Mouse (Mus musculus) thymus, postnatal 0 days (tissue): Measurements from ENCODE around the gene Arf1. TPM values are rescaled to one million over a fixed set of nuclear protein-coding genes. Genes with fewer than 3 reads are reported as not detected.
"Not testable (repeated sequence)": the region's sequence is repeated elsewhere in the genome, so short reads cannot be mapped to it uniquely, and the experiment has no call there.

ENCODE experiments used
- DNase-seq: peaks from one replicate; pipeline ENCODE4 v3.0.0-alpha.2; 2015; ENCODE audit warnings: low spot score
- polyA plus RNA-seq: library from polyadenylated mRNA; unstranded; fragments of >200 nt; fragmentation: Nextera tagmentation; extraction: Ambion mirVana; gene quantifications from 2 replicates; pipeline ENCODE4 v1.2.1, GENCODE M21; 2015

Arf1 gene
- polyA plus RNA-seq, 1 experiment from 2014 or later = 488 TPM

DNA sequence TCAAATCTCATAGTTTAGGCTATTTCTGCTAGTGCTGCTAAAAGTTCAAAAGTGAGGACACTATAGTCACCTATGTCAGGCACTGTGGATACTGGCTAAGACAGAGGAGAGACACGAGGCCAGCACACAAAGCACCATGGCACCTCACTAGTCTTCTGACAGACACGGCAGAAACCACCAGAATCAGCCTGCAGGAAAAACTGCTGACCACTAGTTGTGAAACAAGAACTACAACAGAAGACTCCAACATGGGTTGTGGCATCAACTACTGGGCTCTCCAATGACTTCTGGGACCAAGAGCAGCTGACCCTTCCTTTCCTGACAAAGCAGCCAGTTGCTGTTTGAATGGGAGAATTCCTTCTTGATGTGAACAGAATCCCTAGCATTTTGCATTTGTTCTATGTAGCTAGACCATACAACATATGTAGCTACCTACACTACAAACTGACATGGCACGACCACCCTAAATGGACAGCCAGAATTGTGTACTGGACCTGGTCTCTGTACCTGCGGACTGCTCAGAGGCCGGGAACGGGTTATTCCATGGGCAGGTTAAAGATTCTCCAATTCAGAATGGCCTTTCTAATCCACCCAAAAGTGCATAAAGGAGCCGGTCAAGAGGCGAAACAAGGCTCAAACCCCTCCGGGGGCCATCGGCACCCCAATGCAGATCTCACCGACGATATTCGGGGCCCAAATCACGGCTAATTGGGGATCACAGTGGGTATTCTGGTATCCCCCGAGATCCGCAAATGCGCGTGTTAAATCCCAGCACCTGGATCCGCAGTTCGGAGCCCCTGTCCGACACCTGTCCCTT, 1.1 kb downstream of the Arf1 start:
- no peak for DNase-seq

DNA sequence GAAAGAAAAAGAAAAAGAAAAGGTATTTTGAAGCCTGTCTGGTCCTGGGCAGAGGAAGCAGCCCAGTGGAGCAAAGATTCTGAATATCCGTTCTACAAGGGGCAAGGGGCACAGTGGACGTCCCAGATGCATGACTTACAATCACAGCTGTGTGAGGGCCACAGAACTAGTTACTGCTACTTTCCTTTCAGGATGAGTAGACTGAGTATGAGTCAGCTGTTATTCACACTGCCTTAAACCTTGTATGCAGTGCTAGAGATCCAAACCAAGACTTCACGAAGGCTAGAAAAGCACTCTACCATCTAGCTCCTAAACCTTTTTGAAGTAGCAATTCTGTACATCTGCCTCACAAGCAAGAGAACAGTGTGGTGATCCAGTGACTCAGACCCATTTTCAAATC, 1.8 kb downstream of the Arf1 start:
- no peak for DNase-seq

DNA sequence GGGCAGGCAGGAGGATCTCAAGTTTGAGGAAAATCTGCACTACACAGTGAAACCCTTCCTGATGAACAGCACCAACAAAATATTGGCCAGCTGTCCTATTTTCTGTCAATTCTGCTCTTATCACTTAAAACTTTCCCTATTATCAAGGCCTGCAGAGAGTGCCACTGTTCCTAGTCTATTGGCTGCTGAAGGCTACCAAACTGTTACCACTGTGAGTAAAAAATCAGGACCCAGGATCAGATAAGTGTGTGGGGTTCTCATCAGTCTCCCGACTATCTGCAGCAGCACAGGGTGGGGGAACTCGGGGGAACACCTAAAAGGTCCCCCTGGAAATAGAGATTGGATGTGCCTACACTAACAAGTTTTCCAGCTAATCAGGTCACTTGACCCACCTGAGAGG, 2.9 kb downstream of the Arf1 start:
- DNase-seq = no peak

DNA sequence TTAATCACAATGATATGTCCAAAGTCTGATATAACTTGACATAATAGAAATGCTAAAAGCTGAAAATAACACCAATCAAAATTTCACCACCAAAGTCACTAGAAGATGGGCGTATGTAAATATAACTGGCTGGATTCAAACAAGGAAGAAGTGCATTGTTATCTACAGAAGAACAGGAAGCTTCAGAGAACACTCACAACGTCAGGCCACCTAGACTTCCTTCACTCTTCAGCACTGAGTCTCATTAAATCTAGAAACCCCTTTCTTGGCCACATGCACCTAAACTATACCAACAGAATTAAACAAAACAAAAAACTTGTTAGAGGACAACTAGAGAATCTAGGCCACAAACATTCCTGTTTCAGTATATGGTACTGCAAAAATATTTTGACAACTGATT, 3.6 kb downstream of the Arf1 start:
- no peak for DNase-seq

DNA sequence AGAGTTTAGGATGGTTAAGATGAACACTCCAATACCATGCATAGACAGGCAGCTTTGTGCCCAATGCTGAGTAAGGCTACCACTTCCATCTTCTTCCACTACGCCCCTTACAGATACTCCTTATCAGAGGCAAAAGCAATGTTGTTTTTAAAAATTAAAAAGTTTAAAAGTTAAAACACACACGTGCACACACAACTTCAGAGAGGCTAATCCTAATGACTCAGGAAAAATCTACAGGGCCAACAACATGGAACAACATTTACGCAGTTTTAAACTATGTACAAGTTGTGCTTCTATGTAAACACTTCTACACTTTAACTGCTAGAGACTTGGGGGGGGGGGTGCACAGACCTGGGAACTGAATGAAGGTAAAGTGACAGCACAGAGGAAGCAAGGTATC, 4.0 kb downstream of the Arf1 start:
- no peak for DNase-seq

DNA sequence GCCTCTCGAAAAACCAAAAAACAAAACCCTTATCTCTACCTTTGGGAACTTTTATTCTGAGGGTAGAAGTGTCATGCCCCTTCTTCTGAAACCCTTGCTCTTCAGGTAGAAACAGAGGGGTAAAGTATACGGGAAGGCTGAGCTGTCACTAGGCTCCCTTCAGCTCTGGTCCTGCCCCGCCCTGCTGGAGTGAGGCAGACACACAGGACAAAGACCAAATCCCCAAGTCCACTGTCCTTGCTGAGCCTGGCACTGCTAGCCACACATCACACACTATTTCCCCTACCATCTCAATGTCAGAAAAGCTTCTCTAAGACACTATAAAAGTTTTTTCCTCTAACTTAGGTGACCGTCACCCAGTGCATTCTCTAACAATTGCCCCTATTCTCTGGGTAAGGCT, 5.8 kb downstream of the Arf1 start:
- no peak for DNase-seq

DNA sequence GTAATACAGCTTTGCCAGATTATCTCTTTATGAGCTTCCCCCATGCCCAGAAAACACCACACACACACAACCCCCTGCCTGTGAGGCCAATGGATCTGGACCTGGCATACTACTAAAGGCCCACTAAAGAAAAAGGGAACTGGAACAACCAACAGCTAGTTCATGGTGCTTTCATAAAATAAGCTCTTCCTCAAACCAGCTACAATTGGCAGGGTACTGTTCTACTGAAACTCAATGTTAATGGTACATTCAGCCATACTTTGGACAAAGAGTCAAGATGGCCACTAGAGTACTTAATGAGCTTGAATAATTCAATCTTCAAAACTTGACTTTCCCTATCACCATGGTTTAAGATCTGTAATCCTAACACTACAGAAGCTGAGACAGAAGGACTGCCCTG, 6.5 kb downstream of the Arf1 start:
- no peak for DNase-seq

DNA sequence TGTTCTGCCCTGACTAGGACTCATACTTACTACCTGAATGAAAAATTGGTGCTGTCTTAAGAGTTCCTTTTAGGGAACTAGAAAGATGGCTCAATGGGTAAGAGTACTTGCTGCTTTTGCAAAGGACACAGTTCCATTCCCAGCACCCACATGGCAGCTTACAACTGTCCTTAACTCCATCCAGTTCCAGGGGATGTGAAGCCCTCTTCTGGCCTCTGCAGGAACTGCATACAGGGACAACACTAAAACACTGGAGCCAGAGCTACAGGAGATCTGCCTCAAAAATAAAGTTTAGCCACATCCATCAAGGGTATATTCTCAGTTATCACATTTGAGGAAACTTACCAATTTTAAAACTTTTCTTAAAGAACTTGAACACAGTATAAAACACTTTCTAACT, 9.0 kb downstream of the Arf1 start:
- peak; percentile 44 for DNase-seq

DNA sequence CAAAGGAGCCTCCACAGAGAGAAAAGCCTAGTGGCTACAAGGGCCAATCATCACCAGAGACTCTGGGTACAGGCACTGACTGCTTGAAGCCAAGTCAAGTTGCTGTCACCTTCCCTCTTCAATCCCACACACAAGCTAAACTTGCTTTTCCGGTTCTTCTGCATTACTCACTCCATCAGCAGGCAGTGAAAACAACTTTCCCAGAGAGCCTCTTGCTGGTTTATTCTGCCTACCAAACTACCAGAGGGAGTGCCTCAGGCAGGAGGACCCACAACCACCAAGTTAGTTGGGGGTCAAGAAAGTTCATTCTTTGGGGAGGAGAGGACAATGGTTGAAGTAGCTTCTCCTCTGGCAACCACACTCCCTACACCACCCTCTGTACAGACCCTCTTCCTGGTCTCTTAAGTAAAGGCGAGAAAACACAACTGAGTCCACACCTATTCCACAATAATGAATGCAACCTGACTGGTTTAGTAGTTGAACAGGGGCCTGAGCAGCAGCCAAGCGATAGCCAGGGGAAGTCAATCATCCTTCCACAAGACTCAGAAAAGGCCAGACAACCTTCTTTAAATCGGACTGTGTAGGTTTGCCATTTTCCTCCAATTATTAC, 9.6 kb downstream of the Arf1 start:
- no peak for DNase-seq

DNA sequence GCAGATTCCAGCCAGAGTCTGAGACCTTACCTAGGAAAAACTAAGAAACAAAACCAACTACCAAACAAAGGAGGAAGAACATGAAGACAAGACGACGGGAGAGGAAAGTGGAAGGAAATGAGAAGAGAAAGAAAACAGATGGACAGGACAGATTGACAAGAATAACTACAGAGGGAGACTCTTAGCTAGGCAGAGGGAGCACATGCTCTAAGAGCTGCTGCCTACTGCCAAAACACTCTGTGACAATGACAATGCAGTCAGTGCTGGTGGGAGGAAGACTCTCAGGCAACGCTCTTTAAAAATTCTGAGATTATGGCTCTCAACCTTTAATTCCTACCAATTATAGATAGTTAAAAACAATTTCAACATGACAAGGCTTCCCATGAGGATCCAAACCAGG, 11.1 kb downstream of the Arf1 start:
- DNase-seq = no peak

DNA sequence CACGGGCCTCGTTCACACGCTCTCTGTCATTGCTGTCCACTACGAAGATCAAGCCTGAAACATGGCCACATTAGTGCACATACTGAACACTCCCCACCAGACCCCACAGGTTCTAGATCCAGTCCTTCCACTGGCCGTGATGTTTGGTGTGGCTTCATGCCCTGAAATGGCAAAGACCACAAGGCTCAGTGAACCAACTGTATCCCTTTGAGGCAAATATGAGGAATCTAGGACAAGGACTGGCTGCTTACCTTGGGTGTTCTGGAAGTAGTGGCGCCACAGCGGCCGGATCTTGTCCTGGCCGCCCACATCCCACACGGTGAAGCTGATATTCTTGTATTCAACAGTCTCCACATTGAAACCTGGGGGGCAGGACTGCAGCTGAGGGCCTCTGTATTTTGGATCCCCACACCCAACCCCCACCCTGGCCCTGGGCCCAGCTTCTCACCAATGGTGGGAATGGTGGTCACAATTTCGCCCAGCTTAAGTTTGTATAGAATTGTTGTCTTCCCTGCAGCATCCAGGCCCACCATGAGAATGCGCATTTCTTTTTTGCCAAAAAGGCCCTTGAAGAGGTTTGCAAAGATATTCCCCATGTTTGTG, 15.1 kb downstream of the Arf1 start:
- no peak for DNase-seq

DNA sequence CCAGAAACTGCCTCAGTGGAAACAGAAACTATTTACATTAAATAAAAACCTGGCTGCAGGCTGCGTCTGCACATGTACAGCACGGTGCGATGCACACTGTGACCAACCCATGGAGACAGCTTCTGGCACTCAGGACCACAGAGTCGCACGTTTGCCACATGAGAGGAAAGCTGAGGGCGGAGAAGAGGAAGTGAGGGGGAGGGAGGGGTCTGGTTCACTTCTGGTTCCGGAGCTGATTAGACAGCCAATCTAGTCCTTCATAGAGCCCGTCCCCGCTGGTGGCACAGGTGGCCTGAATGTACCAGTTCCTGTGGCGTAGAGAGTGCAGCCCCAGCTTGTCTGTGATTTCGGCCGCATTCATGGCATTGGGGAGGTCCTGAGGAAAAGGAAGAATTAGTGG, 15.8 kb downstream of the Arf1 start:
- DNase-seq = peak; percentile 52

DNA sequence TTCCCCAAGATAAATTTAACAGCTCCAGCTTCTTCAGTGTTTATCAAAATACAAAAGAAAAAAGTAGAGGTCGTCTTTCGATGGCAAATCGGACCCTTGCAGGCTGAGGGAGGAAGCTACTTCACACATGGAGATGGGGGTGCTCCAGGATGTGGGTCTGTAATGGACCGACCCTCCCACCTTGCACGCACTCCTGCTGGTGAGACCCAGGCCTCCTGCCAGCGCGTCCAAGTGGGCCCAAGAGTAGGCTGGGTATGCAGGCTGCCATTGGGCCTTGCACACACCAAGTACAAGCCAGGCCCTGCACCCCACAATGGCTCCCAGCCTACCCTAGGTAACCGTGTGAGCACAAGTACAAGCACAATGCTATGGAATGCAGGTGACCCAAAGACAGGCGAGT, 16.5 kb downstream of the Arf1 start:
- not testable (repeated sequence) for DNase-seq

DNA sequence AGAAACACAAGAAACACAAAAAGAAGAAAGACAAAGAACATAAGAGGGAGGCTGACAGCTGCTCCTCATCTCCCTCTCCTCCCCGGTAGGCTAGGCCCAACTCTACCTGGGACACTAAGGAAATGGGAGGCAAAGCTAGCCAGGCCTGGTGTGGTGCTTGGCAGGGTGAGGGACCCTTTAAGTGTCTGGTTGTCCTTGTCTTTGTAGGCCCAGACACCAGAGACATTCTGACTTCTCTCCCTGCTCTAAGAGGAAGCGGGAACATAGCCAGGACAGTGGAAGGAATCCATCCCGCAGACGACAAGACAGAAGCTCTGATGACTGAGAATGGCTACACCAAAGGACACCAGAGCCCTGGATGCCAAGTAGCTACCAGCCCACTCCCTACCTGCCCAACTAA, 18.1 kb downstream of the Arf1 start:
- DNase-seq = no peak

DNA sequence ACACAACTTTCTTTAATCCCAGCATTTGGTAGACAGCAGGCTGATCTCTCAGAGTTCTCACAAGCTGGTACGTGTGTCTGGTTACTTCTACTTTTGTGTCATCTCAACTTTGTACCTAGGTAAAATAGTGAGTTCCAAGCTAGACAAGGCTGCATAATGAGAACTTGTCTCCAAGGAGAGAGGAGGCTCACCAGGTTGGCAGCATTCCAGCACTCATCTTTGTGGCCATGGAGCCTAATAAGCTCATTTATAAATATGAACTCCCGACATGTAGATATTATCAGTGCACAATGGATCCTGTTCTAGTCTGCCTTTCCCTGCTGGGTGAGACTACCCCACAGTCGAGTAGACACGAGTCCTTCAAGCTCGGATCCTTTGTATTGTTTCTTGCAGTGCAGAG, 18.5 kb downstream of the Arf1 start:
- DNase-seq = no peak

DNA sequence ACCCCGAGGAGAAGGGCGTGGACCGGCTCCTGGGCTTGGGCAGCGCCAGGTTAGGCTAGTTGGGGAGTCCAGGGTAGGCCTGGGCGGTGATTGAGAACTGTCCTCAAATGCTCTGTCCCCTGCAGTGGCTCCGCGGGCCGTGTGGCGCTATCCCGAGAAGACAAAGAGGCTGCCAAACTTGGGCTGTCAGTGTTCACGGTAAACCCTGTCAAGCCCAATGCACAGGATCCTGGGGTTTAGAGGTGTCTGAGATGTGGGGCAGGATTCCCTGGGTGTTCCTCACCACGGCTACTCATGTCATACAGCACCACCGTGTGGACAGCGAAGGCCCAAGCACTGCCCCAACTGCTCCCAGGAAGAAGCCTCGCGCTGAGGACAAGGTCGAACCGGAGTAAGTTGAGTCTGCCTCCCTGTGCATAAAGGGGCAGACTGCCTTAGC, 19.0 kb downstream of the Arf1 start:
- peak; percentile 52 for DNase-seq

DNA sequence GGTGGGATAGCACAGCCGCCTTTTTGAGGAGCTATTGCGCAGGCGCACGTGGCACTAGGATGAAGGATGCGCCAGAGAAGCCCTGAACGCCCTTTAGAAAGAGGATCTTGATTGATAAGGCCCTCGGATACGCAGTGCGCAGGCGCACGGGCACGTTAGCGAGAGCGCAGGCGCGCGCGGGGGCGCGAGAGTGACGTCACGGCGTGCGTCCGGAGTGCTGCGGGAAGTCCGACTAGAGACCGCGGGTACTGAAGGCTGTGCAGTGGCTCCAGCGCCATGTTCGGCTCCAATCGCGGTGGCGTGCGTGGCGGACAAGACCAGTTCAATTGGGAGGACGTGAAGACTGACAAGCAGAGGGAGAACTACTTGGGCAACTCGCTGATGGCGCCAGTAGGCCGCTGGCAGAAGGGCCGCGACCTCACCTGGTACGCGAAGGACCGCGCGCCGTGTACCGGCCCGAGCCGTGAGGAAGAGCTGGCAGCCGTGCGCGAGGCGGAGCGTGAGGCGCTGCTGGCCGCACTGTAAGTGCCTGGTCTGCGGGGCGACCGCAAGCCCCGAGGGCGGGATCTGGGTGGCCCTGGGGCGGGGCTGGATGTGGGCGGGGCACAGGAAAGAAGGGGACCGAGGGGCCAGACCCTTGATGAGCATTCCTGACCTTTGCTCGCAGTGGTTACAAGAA, 19.8 kb downstream of the Arf1 start, which contains the start of gene 2310033P09Rik:
TSS of gene 2310033P09Rik (plus strand) at position 169 of the 679 bp plus-strand sequence.
- DNase-seq = peak; percentile 95

DNA sequence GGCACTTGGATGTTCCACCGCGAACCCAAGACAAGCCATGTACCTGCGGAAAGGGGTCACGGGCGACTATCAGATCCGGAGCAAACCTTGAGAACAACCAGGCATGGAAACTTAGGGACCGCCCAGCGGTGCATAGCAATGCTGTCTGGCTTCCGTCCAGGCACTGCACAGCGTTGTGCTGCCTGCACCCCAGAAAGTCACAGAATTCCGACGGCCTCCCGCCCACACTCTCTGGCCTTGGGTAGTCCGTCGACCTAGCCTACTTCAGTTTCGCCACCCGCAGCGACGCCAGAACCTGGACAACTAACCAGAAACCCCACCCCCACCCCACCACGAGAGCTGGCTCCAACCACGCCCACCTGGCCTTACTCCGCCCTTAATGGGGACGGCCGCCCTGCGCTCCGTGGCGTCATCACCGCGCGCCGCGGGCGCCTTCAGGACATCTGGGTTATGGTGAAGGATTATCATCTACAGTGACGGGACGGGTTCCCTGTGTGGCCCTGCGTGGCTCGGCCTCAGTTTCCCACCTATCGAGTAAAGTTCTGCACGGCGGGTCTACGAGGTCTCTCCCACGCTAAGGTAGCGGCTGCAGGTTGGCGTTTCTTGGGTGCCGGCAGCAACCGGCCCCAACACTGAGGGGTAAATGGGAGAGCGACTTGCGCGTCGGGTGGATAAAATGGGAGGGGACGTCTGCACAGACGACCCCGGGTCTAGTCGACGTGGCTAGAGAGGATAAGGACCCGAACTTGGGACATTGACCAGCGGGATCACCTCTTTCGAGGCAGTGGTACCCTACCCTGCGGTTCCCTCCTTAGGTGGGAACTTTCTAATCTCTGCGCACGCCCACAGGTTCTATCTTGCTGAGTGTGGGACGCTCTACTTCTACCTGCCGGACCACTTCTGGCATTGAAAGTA, 25.7 kb downstream of the Arf1 start, which contains the start of gene Mrpl55:
TSS of gene Mrpl55 (plus strand) at position 406 of the 915 bp plus-strand sequence.
- peak; percentile 94 for DNase-seq

DNA sequence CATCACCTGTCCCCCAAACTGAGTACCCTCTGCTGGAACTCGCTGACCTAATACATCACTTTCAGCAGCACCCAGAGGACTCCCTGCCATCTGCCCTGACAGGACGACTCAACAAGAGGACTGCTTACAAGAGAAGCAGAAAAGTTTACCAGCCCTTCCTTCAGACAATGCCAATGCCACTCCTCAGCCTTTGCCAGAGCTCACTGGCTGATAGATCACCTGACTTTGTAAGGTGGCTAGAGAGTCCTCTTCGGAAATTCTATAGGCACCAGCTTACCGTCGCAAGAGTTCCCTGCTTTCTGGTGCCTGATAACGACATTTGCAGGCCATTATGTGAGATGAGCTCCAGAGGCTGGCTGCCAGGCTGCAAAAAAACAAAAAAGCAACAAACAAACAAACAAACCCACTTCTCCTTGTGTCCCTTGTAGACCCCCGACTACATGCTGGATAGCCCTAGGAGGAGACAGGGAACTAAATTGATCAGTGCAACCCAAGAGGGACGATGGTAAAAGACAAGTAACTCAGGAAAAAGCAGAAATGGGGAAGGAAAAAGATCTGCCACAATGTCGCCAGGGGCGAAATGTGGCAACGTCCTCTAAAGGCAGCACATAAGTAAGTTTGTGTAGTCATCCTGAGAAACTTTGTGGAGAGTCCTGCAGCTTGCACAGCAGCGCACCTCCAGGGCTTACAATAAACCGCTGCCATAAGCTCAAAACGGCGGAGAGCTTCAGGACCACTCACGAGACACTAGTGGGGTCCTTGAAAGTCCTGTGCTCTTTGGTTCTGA, 26.7 kb downstream of the Arf1 start:
- no peak for DNase-seq

DNA sequence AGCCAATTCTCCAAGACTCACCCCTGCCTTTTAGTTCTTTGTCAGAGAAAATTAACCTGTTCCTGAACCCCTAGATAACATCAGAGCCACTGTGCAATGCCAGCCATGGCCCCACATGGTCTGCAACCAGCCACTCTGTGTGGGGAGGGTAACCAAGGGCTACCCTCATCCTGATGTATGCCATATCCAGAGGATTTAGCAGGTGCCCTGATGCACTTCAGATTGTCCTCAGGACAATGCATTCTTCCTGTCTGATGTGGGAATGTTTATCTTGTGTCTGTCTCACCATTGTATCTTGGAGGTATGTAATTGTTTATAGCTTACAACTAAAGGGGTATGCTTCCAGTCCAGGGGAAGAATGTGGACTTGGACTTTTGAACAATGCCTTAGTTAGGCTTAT, 31.8 kb downstream of the Arf1 start:
- DNase-seq = no peak
